Mouse (Mus musculus) cerebellum, postnatal 4 days (tissue): ENCODE measurements at regions not wholly inside any gene's neighbourhood (a gene's known extent, or its start where the extent isn't known, plus 50 kb on each side); places are given as distances from the start of the nearest gene placed in this dataset.
"Not testable (repeated sequence)": the region's sequence is repeated elsewhere in the genome, so short reads cannot be mapped to it uniquely, and the experiment has no call there.

ENCODE experiments used
- DNase-seq, 2 experiments: peaks; one replicate each; pipeline ENCODE4 v3.0.0; 2022; ENCODE audit warnings: low spot score in 2 of 2, mixed read lengths in 1 of 2

DNA sequence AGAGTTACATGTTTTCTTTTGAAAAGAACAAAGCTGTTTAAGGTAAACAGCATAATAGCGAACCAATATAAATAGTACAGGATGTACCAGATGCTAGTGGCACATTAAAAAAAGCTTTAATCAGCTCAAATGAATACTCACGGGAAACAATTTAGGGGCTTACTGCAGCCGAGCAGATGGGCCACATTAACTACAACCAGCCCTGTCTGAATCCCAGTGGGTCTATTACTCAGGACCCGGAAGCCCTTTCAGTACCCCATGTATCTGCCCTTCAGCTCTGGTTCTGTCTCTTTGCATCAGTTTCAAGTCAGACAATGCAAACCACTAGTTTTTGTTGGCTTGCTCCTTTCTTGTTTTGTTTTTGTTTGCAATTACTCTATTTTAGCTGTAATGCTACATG lies 210.9 kb upstream of the Crbn start:
- DNase-seq = no peak

DNA sequence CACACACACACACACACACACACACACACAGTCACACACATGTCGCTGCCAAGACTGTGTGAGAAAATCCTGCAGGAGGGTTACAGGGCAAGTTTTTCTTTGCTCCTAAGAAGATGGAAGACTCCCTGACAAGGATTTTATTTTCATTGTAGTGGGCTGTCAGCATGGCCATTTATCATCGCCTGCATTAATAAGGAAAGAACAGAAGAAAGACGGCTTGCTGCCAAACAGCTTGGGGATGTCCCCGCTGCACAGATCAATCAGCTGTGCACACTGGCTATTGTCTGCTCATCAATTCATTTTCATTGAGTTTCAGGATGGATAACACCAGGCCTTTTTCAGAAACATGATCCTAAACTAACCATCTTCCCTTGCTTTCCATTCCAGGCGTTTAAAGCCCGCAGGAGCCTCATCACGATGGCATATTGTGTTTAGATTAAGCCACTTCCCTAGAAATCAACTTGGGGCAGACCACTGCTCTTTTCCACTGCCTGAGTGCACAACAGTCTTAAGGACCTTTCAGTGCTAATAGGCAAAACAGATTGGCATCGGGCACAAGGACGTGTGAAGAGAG lies 213.1 kb upstream of the Crbn start:
- peak in 1 of 2 experiments; percentile 12 for DNase-seq

DNA sequence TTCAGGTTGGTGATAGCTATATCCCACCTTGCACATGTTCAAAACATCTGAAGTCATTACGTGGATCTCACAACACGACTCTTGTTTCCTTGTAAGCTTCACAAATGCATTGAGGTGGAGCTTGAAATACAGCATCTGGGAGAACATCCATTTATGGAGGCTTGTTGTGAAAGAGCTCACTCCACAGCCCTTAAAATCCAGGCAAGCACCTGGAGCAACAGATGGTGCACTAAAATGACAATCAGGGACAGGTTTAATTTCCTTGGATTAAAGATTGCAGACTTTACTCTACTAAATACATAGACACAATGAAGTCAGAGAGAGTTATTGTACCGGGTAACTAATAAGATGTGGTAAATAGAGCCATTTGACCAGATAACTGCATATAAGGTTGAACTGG lies 219.2 kb upstream of the Crbn start:
- DNase-seq = no peak

DNA sequence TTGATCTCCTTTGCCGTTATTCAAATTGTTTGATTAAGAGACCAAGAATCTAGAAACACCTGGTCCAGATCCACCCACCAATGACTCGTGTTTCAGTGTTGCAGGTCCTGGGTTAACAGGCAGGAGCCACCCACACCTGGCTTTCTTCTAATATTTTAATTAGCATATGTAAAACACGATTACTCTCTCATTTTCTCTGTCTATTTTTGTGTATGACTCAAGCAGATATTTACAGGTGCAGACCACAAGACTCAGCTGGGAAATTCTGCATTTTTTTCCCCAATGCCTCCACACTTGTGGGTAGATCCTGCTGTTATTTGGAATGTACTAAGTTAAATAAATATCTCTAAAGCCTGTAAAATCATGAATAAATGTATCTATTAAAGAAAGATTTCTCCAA lies 245.3 kb upstream of the Crbn start:
- DNase-seq = no peak

DNA sequence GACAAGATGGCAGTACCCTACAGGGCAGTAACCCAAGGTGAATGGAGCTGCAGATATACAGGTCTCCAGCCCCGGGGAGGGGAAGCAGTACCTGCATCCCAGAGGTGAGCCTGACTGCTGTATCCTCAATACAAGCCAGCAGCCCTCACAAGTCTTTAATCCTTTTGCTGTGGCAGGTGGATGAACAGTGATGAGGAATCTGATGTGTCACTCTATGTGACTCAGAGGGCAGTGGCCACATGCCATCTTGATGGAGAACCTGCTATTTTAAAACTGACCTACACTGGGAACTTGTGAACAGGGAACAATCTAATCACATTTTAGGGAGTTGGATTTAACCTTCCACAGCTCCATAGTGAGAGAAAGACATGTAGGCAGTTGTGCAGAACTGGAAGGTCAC lies 251.7 kb upstream of the Crbn start:
- DNase-seq = no peak

DNA sequence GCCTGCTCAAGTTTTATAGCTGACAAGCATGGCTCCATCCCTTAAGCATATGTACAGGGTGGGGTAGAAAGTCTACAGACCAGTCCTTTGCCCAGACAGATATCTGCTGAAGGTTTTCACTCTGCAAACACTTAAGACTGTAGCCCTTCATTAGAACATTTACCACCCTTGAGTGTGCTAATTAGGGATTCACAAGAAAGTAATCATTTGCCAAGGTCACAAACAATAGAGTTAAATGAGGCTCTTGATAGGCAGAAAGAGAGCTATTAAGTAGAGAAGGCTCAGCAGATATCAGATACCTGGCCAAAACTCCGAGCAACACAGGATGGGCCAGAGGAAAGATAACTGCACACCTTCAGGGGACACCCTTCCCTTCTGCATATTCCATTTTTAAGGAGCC lies 252.3 kb upstream of the Crbn start:
- DNase-seq = no peak

DNA sequence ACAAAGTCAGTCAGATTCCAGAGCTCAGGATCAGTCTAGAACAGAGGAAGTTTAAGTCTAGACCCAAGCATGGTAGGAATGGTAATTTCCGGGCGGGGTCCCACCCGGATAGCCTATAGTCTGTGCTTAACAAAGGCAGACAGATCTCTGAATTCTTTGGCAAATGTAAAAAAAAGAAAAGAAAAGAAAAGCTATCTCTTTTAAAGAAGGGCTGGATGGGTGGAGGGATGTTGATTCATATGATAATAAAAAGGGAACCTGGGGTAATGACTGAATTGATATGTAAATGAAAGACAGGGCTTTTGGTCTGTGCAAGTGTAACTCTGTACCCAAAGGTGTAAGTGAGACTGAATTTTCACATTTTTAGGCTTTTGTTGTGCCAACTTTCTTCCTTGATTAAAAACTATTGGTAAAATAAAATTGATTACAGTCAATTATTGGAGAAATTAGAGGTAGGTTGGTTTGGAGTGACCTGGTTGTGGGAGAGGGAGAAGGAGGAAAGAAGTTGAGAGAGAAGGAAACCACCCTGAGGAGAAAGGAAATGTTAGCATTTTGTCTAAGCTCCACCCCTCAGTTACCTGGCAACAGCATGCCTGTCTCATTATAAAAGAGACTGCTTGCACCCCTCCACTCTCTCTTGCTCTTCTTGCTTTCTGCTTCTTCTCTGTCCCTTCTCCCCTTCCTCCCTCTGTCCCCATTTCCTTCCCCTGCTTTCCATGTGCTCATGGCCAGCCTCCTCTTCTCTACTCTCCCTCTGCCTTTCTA lies 259.3 kb upstream of the Crbn start:
- DNase-seq = no peak

DNA sequence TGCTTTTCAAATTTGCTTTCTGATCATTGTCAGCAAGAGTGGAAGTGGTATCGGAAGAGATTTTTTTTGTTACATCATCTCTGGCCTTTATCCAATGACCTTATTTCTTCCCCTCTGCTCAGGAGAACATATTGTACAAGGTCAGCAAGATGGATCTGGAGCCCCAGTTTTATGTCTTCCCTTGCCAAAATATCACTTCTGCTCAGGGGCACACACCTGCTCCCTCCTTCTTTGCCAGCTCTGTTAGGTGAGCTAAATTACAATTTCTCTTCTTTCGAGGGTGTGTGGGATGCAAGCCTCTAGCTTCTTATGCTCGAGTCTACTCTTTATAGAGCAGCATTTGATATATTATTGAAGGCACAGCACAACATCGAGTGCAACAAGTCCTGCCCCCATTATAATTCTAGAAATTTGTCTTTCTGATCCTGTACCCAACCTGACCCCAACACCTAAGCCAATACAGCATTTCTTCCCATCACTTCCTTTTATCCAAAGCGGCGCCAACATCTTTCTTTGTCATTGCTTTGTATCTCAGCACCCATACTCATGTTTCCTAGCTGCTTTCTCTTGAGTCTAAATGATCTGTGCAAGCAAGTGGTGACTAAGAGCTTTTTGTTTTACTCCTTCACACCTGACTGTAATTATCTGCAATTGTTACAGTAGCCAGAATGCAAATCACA lies 263.1 kb upstream of the Crbn start:
- no peak for DNase-seq

DNA sequence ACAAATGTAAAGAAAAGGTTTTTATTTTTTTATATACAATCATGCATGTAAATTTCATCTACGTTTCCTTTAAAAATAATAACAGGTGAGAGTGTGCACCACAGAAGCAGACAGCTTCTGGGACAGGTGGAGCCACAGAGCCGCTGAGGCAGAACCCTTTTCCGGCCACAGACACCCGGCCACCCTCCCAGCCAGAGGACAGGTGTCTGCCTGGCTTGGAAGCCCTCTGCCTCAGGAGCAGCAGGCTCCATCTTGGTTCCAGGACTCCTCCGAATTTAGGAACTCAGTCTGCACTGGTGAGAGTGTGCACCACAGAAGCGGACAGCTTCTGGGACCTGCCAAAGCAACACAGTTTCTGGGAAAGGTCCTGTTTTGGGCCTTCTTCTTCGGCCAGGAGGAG lies 270.6 kb upstream of the Crbn start:
- DNase-seq = no peak

DNA sequence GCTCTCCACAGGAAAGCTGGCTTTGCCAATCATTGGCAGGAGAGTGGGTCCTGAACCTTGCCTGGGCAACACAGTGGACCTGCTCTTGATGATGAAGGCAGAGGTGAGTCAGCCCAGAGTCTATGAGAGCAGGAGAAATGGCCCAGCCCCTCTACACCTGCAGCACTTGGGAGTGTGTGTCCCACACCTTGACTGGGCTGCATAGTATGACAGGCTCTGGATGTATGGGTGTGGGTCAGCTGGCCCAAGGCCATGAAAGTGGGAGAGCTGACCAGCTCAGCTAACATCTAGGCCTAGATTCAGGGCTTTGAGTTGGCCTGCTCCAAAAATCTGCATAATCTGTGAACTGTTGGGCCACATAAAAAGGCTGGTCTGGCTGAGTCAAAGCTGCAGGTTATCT lies 292.7 kb upstream of the Crbn start:
- DNase-seq = no peak

DNA sequence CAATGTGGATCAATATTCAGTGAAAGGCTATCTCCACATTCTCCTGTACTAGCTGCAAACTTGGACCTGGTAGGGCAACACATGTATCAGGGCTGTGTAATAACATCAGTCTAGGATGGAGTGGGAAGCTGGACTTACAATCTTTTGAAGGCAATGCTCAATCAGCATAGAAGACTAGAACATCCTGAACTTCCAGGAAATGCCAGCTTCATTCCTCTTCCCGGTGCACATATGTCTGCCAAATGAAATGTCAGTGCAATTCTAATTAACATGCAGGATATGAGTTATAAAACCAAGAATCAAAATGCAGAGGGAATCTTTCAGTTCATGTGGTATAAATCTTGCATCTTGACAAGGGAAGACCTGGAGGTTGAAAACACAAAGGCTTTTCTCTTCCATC lies 328.8 kb upstream of the Crbn start:
- no peak for DNase-seq

DNA sequence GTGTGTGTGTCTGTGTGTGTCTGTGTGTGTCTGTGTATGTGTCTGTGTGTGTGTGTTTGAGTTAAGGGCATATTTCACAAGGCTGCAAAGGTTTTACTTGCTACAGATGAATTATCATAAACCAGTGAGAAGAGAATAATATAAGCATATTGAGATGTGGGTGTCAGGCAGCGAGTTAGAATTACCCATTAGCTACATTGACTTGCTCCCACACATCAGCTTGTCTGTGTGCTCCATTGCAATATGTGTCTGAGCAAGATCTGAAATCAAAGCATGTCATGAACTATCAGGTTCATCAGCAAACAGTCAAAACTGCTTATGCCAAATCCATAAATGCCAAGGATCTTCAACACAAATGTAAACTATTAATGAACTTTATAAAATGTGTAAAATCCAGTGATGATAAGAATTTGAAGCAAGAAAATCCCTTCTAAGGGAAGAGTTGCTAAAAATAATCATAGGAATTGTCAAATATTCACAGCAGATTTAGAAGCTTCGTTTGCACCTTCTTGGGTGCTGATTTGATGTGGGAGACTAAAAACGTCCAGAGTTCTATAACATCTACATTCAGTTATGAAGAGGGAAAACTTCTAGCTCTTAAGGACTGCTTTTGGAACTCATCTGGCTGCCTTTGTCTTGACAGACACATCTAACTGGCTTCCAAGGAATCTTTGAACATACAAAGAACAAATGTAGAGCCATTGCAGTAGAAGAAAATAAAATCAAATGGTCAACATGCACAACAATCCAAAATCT lies 361.7 kb upstream of the Lrrn1 start:
- DNase-seq = no peak

DNA sequence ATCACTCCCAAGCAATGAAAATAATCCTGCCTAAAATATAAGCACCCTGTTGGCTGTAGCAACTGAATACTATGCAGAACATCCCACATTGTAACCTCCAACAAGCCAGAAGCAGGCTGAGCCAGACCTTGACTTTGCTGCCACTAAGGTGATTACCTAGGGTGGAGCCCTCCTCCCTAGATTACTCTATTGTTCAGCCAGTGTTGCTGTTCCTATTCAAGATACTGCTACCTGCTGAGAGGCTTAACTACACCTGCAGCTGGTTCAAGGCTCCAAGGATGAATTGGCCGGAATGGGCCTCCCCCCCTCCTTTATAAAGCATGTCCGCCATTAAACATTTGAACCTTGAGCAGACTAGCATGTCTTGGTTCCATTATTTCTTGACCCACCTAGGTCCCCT lies 311.3 kb upstream of the Lrrn1 start:
- no peak for DNase-seq

DNA sequence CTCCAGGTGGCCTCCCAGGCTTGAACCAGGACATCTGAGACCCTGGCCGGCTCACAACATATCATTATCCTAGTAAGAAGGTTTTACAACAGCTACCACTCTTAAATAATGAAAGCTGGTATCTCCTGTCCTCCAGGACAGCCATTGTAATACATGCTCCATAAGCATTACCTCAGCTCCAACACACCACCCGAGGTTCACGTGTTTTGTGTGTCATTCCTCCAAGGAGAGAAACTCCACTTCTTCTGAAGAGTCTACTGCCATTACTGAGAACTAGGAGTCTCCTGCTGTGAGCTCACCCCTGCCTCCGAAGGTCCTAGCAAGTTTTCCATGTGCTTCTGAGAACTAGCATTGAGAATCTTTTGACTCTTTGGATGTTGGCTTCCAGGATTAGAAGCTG lies 310.8 kb upstream of the Lrrn1 start:
- no peak for DNase-seq

DNA sequence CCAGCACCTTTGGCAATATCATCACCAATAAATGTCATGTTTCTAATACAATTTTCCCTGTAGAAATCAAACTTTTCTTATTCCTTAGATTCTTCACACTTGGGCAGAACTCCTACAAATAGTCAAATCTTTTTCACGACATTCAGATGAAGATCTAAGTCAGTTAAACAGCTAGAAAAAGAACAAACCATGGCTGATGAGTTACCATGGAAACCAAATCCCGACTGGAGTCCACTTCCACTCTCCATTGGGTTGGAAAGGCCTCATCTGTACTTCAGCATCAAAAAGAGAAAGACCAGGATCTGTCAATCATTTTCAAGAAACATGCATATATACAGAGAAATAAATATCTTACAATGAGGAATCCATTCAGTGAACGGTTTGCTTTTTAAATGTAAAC lies 307.0 kb upstream of the Lrrn1 start:
- no peak for DNase-seq

DNA sequence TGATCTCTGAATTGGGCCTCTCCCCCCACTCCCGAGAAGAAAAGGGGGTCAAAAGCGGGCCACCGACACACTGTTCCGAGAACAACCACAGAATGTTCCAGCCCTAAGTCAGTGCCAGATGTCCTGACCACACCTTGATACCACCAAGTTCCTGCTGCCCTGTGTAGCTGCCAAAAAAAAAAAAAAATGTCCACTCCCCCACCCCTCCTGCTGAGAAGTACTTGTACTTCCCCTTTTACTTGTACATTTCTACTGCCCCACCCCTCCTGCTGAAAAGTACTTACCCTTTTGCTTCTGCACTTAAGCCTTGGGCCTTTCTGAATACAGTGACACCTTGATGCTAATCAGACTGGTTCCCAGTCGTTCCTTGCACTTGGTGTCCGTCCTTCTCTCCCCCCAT lies 299.7 kb upstream of the Lrrn1 start:
- DNase-seq = not testable (repeated sequence)

DNA sequence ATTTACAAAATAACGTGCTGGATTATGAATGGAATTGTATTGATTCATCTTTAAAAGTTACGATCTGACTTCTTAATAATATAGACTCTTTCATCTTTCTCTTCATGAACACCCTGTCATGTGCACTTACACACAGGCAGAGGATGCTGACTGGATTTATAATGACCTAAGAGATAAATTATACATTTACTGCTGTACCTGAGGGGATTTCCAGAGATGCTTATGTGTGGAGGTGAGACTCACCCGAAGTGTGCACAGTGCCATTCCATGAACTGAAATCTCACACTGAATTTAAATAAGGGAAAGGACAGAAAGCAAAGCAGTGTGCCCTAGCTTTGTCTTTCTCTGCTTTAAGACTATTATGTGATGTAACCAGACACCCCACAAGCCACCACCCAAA lies 291.9 kb upstream of the Lrrn1 start:
- DNase-seq = no peak

DNA sequence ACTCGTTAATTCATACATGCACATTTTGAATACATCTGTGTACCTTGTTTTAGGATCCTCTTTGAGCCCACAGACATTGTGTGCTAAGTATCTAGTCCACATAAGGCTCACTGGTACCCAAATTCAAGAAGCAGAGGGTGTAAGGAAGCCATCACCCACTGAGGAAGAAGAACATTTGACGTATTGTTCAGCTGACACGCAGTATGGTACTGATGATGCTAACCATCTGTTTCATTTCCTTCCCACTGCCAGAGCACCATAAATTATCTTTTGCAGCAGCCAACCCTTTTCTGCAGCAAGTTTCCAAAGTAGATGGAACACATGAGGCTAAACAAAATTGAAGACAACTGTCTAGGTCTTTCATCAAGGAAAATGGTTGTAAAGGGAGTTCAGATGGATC lies 285.6 kb upstream of the Lrrn1 start:
- no peak for DNase-seq

DNA sequence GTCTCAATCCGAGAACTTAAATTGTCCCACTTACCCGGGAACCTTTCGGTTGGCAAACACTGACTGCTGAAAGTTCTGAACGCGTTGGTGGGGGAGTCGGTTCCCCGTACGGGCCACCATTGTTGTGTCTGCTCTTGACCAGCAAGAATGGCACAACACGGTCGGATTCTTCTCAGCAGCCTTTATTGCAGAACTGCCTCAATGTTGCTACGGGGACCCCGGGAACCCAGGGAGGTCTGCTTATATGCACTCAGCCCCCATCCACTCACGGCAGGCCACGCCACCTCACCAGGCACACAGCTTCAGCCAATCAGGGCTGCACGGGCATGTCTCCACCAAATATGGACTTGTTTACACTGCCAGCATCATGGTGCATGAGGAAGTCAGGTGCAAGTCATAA lies 249.2 kb upstream of the Lrrn1 start:
- no peak for DNase-seq

DNA sequence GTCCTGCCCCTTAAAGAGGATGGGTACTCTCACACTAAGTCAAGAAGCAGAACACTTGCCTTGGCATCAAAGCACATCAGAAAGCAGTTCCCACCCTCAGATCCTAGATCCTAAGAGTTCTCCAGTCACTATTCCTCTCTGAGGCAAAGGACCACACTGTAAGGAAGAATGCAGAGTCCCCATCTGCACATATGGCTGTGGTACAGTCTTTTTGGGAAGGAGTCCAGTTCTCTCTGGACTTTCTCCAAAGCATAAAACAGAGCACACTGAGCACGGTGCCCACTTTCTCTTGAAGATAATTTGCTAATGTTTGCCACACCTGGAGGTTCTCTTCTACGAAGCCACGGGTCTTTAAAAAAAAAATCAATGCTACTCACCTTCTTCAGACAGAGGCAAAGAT lies 238.7 kb upstream of the Lrrn1 start:
- DNase-seq = peak in 1 of 2 experiments; percentile 24

DNA sequence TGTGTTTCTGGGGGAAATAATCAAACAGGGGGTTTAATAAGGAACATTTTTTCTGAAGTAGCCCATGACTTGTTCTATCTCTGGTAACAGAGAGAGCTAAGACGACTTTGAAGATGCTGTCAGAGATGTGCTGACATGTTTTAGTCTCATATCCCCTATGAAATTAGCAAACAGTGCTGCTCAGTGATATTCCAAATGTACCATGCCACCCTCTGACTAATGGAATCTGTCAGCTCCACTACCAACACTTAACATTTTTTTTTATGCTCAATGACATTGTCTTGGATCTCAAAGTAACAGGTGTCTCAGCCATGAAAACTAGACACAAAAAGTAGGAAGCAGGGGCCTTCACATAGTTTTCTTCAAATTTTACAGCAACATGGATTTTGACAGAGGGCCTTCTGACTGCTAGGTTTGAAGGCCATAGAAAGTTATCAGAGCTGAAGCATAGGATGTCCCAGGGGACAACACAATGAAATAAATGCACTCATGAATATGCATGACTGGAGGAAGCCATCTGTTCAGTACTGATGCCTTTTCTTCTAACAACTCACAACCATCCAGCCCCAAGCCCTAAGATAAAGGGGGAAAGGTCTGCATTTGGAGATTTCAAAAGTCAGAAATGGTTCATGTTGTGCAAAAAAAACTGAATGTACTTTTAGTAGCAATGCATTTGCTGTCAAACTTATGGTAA lies 225.7 kb upstream of the Lrrn1 start:
- DNase-seq = no peak

DNA sequence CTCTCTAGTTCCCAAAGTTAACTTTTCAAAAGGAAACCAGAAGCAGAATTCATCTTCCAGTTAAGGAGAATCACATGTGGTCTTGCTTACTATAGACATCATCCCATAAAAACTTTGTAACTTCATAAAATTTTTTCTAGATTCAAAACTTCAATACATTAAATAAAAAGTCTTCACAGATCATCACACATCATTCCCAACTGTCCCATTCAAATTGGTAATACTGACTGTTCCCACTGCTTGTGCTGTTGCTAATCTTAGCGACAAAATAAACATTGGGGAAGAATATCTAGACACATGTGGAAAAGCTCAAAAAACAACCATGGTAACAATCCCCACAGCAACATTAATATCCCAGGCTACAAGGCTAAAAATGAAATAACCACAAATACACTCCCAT lies 210.0 kb upstream of the Lrrn1 start:
- no peak for DNase-seq
